Mouse (Mus musculus) heart, adult 2 months (tissue): ENCODE results near the gene Appbp2. TPM values are rescaled to one million over a fixed set of nuclear protein-coding genes. Genes with fewer than 3 reads are reported as not detected.

Source experiments
- DNase-seq, 2 experiments: peaks; one replicate each; pipeline ENCODE4 v3.0.0; 2021
- H3K27ac ChIP-seq: fragments of 200-600 bp; 2 replicates; pipeline ENCODE4 v1.8.1; 2022
- H3K27me3 ChIP-seq: fragments of 200-500 bp; 2 replicates; pipeline ENCODE4 v1.6.1; 2012; ENCODE audit warnings: mild to moderate bottlenecking, low read length, inconsistent platforms, mixed read lengths; ENCODE audit not compliant: control insufficient read depth, insufficient read depth
- H3K36me3 ChIP-seq: fragments of 200-500 bp; 2 replicates; pipeline ENCODE4 v1.6.1; 2012; ENCODE audit warnings: low read length, inconsistent platforms; ENCODE audit not compliant: control insufficient read depth, insufficient read depth
- H3K4me1 ChIP-seq: fragments of 200-500 bp; 2 replicates; pipeline ENCODE4 v1.6.1; 2011; ENCODE audit warnings: low read length; ENCODE audit not compliant: control insufficient read depth, insufficient read depth
- H3K4me3 ChIP-seq: fragments of 200-600 bp; 2 replicates; pipeline ENCODE4 v1.8.1; 2022
- H3K79me2 ChIP-seq: fragments of 200-500 bp; replicated peaks from 2 replicates; pipeline ENCODE4 v1.6.1; 2012; ENCODE audit warnings: mild to moderate bottlenecking, inconsistent platforms, low read length, moderate library complexity, mixed read lengths; ENCODE audit not compliant: control insufficient read depth, insufficient read depth
- H3K9ac ChIP-seq: fragments of 200-500 bp; 2 replicates; pipeline ENCODE4 v1.6.1; 2012; ENCODE audit warnings: low read depth, mild to moderate bottlenecking, control low read depth, inconsistent platforms, low read length, mixed read lengths
- CTCF ChIP-seq: fragments of 200-600 bp; IDR thresholded peaks from 2 replicates; pipeline ENCODE4 v1.8.1; 2022; ENCODE audit warnings: antibody characterized with exemption, mild to moderate bottlenecking, moderate library complexity
- EP300 ChIP-seq: fragments of 200-500 bp; IDR thresholded peaks from 2 replicates; pipeline ENCODE4 v1.6.1; 2011; ENCODE audit warnings: low read depth, low read length, control low read depth; ENCODE audit not compliant: insufficient read depth
- POLR2A ChIP-seq: fragments of 200-500 bp; IDR thresholded peaks from 2 replicates; pipeline ENCODE4 v1.6.1; 2011; ENCODE audit warnings: mild to moderate bottlenecking, low read depth, low read length, control low read depth; ENCODE audit not compliant: insufficient read depth
- WGBS: fragments of 180-500 bp; shearing (Covaris S2); methylation state at CpG from one replicate; pipeline ENCODE4 v1.1.7; 2018; 5-methylcytosine and 5-hydroxymethylcytosine counted together
- intact Hi-C: fragments of 180-260 bp; cut with DNase I; formaldehyde crosslinking; loops from one replicate; pipeline ENCODE4 v1.15.1; 2025
- long read RNA-seq: library from polyadenylated mRNA; stranded (forward); transcript quantifications from one replicate; pipeline ENCODE4 v2.0.0, GENCODE M21; 2021
- polyA plus RNA-seq: library from polyadenylated mRNA; depleted of rRNA; stranded (reverse); fragments of >200 nt; gene quantifications from 2 replicates; pipeline ENCODE4 v1.2.3, GENCODE M21; 2012; rRNA removed
- total RNA-seq, 2 experiments: library from RNA; stranded (reverse); gene quantifications; 2 replicates each; pipeline ENCODE4 v1.2.3; 2021

Gene Appbp2
- total RNA-seq (10 to 100 TPM; 14.6 to 16.1 TPM), polyA plus RNA-seq (6.8 and 12.0 TPM in 2 replicates)
- long read RNA-seq, full-length matches to known transcripts, result 20 of 22 reads
- long read RNA-seq, partial matches to known transcripts, result 2 of 22 reads
- long read RNA-seq, other reads (novel, unspliced or antisense), result 0 of 22 reads

DNA sequence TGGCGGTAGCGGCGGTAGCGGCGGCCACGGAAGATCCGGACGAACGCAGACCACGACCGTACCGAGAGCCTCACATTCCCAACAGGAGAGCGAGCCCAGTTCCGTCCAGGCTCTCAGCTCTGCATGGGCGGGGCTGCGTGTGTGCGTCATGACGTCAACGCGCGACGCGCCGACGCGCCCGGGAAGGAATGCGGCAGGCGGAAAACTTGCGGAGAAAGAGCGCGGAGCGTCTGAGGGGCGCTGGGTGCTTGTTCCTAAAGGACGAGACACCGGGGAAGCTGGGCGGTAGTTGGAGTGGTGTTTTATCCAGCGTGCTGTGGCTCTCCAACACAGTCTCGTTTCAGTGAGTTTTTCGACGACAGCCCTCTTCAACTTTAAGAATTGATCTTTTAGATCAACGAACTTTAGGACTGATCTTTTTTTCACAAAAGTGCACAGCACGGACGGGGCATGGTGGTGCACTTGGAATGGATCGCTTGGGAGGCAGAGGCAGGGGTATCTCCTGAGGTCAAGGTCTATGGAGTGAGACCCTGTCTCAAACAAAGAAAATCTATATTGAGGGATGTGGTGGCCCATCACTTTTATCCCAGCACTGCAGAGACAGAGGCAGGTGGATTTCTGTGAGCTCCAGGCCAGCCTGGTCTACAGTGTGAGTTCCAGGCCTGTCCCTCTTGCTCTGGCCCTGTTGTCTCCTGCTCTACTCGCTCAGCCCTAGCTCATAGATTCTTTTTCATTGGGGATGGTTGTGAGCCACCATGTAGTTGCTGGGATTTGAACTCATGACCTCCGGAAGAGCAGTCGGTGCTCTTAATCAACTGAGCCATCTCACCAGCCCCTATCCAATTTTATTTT is at the start of gene Appbp2:
Gene Appbp2, minus strand, starts transcription at position 141 of the 852 bp plus-strand sequence.
- TF ChIP-seq EP300 (peak; percentile 58; the same call in 1 of the 2 replicates), CTCF (no peak), POLR2A (no peak; the same call in none of the 2 replicates)
- WGBS, result 4% methylated on average over 48 of the region's 48 CpGs
- peak within 1 kb of the TSS; percentile 81 for H3K9ac ChIP-seq
- no peaks in the 10 kb centered on the region for H3K27me3 ChIP-seq
- H3K27ac ChIP-seq, result peak within 1 kb of the TSS; percentile 85
- H3K36me3 ChIP-seq, result peaks cover 6% of the 10 kb centered on the region
- H3K4me1 ChIP-seq, result peaks cover 2% of the 10 kb centered on the region
- intact Hi-C loops, result loop anchor here (2.0 kb wide), 2 partner anchors 76 to 96 kb away; partner anchors contain the start of gene Ppm1d
- H3K79me2 ChIP-seq, result peaks cover 5% of the 10 kb centered on the region
- peak; percentile 93 to 94 for DNase-seq
- peak within 1 kb of the TSS; percentile 70 for H3K4me3 ChIP-seq

DNA sequence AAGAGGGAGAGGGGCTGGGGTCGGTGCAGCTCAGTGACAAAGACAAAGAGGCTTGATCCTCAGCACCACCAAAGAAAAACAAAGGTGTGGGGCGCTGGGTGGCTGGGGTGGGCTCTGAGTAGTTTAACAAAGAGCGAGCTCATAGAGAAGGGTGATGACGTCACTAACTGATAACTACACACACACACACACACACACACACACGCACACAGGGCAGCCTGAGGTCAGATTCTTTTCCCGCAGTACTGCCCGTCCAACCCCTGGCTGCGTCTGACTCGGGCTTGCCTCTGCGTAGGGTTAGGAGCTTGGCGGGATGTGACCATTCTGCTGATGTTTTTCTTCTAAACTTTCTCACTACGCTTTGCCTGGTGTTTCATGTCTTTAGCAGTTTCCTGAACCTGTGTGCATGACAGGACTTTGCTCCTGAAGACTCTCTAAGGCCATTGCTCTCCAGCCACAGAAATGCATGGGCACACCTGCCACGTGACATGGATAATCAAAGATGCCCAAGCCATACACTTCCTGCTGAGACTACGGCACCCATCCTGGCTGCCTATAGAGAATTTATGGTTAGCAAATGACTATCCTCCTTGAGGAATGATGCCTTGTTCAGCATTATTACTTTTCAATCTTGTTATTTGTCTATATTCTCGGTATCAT is 46.4 kb upstream of the Appbp2 start:
- no peaks in the 10 kb centered on the region for H3K4me1 ChIP-seq
- H3K4me3 ChIP-seq, result no peak overlapping the region
- WGBS, result 47% methylated on average over 15 of the region's 15 CpGs
- no peak for DNase-seq
- H3K9ac ChIP-seq, result no peak overlapping the region
- no peak for TF ChIP-seq EP300
- TF ChIP-seq CTCF, result no peak
- no peak for TF ChIP-seq POLR2A
- no peaks in the 10 kb centered on the region for H3K79me2 ChIP-seq
- H3K27ac ChIP-seq, result no peak overlapping the region
- H3K27me3 ChIP-seq, result no peaks in the 10 kb centered on the region
- no peaks in the 10 kb centered on the region for H3K36me3 ChIP-seq
- intact Hi-C loops, result no loop called here

DNA sequence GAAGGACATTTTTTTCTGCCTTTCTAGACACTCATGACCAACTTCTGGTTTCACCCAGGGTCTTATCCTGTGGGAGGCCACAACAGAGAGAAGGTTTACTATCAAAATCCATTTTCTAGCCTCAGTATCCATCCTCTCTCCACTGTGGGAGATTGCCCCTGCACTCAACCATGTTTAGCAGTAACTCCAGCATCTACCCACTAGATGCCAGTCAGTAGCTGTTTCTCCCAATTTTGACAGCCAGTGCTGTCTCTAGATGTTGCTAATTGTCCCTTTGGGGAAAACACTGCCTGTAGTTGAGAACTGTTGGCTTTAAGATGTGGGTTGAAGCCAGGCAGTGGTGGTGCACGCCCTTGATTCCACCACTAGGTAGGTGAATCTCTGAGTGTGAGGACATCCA is 43.2 kb upstream of the Appbp2 start:
- Histone ChIP-seq H3K4me3 (no peak overlapping the region), H3K27ac (no peak overlapping the region), H3K27me3 (no peaks in the 10 kb centered on the region), H3K36me3 (no peaks in the 10 kb centered on the region), H3K4me1 (no peaks in the 10 kb centered on the region), H3K9ac (no peak overlapping the region), H3K79me2 (no peaks in the 10 kb centered on the region)
- DNase-seq, result no peak
- WGBS, result 75% methylated on average over 1 of the region's 1 CpGs
- intact Hi-C loops, result no loop called here
- TF ChIP-seq EP300, result no peak
- TF ChIP-seq CTCF, result no peak
- no peak for TF ChIP-seq POLR2A

DNA sequence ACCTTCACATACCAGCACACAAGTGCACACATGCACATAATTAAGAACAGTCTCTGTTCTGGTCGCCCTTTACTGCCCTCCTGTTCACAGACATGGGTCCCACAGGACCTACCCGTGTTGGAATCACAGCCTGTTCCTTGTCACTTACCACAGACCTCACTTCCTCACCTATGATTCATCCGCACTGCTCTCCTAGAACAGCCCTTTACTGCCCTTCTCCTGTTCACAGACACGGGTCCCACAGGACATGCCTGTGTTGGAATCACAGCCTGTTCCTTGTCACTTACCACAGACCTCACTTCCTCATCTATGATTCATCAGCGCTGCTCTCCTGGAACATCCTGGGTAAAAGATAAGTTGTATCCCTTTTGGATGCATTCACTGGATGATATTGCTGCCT is 42.7 kb upstream of the Appbp2 start:
- Histone ChIP-seq H3K9ac (no peak overlapping the region), H3K4me3 (no peak overlapping the region), H3K79me2 (no peaks in the 10 kb centered on the region), H3K36me3 (no peaks in the 10 kb centered on the region), H3K27ac (no peak overlapping the region), H3K27me3 (no peaks in the 10 kb centered on the region), H3K4me1 (no peaks in the 10 kb centered on the region)
- intact Hi-C loops, result no loop called here
- no peak for TF ChIP-seq CTCF
- TF ChIP-seq EP300, result no peak
- TF ChIP-seq POLR2A, result no peak
- DNase-seq, result no peak
- WGBS, result 31% methylated on average over 5 of the region's 5 CpGs

DNA sequence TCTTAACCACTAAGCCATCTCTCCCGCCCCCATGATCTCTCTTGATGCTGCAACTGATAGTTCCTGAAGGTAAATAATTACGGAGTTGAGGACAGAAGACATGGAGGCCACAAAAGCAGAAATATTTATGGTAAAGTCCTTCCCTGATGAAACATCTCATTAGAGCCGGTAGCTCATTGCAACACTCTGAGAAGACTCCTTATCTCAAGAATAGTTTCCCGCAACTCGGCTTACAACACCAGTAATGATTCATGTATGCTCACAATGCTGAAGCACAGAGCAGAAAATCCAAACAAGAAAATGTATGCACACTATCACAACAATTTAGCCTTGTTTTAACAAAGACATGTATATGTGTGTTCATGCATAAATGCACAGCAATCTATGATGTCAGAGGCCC is 40.2 kb upstream of the Appbp2 start:
- TF ChIP-seq CTCF, result no peak
- no peak for TF ChIP-seq POLR2A
- TF ChIP-seq EP300, result no peak
- Histone ChIP-seq H3K4me3 (no peak overlapping the region), H3K27me3 (no peaks in the 10 kb centered on the region), H3K9ac (no peak overlapping the region), H3K27ac (no peak overlapping the region), H3K79me2 (no peaks in the 10 kb centered on the region), H3K36me3 (no peaks in the 10 kb centered on the region), H3K4me1 (no peaks in the 10 kb centered on the region)
- no peak for DNase-seq
- intact Hi-C loops, result no loop called here
- WGBS, result 65% methylated on average over 5 of the region's 5 CpGs

DNA sequence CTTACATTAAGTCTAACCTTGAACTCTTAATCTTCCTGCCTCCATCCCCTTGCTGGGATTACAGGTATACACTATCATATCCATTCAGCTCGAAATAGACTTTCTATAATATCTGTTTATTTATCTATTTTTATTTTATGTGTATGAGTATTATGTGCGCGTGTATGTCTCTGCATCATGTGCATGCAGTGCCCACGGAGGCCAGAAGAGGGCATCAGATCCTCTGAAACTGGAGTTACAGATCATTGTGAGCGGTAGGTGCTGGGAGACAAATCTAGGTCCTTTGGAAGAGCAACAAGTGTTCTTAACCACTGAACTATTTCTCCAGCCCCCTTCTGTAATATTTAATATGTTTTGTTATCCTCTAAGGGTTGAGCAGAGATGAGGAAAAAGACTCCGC is 38.4 kb upstream of the Appbp2 start:
- Histone ChIP-seq H3K27ac (no peak overlapping the region), H3K4me3 (no peak overlapping the region), H3K27me3 (no peaks in the 10 kb centered on the region), H3K79me2 (no peaks in the 10 kb centered on the region), H3K4me1 (no peaks in the 10 kb centered on the region), H3K36me3 (no peaks in the 10 kb centered on the region), H3K9ac (no peak overlapping the region)
- WGBS, result 71% methylated on average over 6 of the region's 6 CpGs
- no peak for TF ChIP-seq EP300
- peak; percentile 59 for TF ChIP-seq CTCF
- no peak for DNase-seq
- intact Hi-C loops, result no loop called here
